Mouse (Mus musculus) limb, embryonic 10.5 days (tissue): ENCODE measurements at regions not wholly inside any gene's neighbourhood (a gene's known extent, or its start where the extent isn't known, plus 50 kb on each side); places are given as distances from the start of the nearest gene placed in this dataset.

Experiments used
- DNase-seq: peaks from one replicate; pipeline ENCODE4 v3.0.0-alpha.2; 2017; ENCODE audit warnings: low spot score
- H3K27ac ChIP-seq: fragments of 300-500 bp; sonication (generic); 2 replicates; pipeline ENCODE4 v1.5.1; 2016; ENCODE audit warnings: mild to moderate bottlenecking
- H3K27me3 ChIP-seq: fragments of 300-500 bp; sonication (generic); 2 replicates; pipeline ENCODE4 v1.6.1; 2016; ENCODE audit warnings: low read depth, mild to moderate bottlenecking; ENCODE audit not compliant: poor library complexity, severe bottlenecking
- H3K36me3 ChIP-seq: fragments of 300-500 bp; sonication (generic); 2 replicates; pipeline ENCODE4 v1.6.1; 2016; ENCODE audit warnings: mild to moderate bottlenecking, moderate library complexity
- H3K4me1 ChIP-seq: fragments of 300-500 bp; sonication (generic); 2 replicates; pipeline ENCODE4 v1.6.1; 2016
- H3K4me3 ChIP-seq: fragments of 300-500 bp; sonication (generic); 2 replicates; pipeline ENCODE4 v1.5.1; 2016; ENCODE audit warnings: mild to moderate bottlenecking, moderate library complexity
- H3K9me3 ChIP-seq: fragments of 300-500 bp; sonication (generic); replicated peaks from 2 replicates; pipeline ENCODE4 v1.6.1; 2016; ENCODE audit warnings: mild to moderate bottlenecking
- WGBS: fragments of 180-500 bp; shearing (Covaris S2); methylation state at CpG from one replicate; pipeline ENCODE4 v1.1.7; 2016; 5-methylcytosine and 5-hydroxymethylcytosine counted together

DNA sequence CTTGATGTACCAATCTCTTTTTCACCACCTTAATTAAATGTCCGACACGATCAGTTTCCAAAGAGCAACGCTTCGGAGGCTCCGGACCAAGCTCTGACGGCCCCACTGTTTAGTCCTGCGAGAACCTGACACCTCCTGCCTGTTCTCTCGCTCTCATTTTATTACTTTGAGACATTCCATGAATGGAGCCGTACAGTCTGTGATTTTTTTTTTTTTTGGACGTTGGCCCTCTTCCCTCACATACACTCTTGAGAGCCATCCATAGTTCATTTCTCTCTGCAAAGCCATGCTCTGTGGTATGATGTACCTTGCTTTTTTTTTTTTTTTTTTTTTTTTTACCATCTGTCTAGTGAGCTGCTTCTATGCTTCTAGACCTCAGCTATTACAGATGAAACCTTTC lies 106.7 kb downstream of the Nxnl2 start:
- H3K9me3 ChIP-seq: no peaks in the 10 kb centered on the region
- peak overlapping the region; percentile 90 for H3K27ac ChIP-seq
- no peaks in the 10 kb centered on the region for H3K36me3 ChIP-seq
- no peak overlapping the region for H3K4me3 ChIP-seq
- no peak for DNase-seq
- 54% methylated on average over 10 of the region's 10 CpGs for WGBS
- H3K4me1 ChIP-seq: peaks cover 77% of the 10 kb centered on the region
- H3K27me3 ChIP-seq: no peaks in the 10 kb centered on the region

DNA sequence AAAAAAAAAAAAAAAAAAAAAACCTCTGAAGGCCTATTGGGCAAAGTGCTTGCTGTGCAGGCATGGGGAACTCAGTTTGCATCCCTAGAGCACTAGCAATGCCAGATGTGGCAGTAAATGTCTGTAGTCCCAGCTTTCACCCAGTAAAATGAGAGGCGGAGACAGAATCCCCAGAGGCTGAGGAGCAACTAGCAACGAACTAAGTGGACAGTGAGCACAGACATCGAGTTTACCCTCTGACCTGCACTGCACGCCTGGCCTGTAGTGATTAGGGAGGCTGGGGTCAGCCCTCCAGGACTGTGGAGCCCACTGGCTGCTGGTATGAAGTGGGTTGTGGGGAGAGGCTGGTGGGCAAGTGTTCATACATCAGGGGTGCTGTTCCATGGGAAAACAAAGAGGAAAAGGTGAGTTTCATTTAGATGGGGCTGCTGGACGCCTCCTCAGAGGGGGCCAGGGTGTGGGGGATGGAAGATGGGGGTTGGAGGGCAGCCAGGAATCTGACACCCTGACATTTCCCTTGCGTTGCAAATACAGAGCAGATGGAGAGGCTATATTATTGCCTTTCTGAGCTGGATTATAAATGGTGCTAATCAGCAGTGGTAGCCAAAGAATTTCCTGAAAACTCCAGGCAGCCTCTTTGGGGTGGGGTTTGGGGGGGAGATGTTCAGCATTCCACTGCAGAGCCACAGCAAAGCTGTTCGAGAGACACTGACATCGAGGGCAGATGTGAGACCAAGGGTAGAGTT lies 109.0 kb downstream of the Nxnl2 start:
- no peaks in the 10 kb centered on the region; the same call in 1 of the 2 replicates for H3K9me3 ChIP-seq
- H3K4me3 ChIP-seq: peak overlapping the region; percentile 33
- H3K27me3 ChIP-seq: no peaks in the 10 kb centered on the region
- peak; percentile 79 for DNase-seq
- H3K36me3 ChIP-seq: 0 out of 2 replicates have a peak, but pooled peaks cover 1% of the 10 kb centered on the region
- peaks cover 72% of the 10 kb centered on the region for H3K4me1 ChIP-seq
- WGBS: 5% methylated on average over 8 of the region's 8 CpGs
- H3K27ac ChIP-seq: peak overlapping the region; percentile 90

DNA sequence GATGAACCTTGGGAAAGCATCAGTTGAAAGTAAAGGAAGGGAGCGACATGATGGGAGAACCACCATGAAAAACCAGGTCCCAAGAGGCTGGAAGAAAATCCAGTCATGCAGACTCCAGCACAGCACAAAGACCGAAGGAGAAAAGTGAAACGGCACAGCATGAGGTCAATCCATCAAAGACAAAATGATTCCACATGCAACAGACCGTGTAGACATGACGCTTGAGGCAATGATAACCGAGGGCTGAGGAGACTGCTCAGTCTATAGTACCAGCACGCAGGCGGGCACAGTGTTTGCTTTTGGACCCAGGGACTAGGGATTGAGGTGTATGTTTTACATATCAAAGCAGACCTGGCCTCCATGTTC lies 109.5 kb downstream of the Nxnl2 start:
- Histone ChIP-seq H3K27me3 (no peaks in the 10 kb centered on the region), H3K4me1 (peaks cover 66% of the 10 kb centered on the region), H3K27ac (peak overlapping the region; percentile 90), H3K36me3 (0 out of 2 replicates have a peak, but pooled peaks cover 2% of the 10 kb centered on the region), H3K9me3 (no peaks in the 10 kb centered on the region; the same call in 1 of the 2 replicates), H3K4me3 (peak overlapping the region; percentile 33; the same call in 1 of the 2 replicates)
- WGBS: 34% methylated on average over 8 of the region's 8 CpGs
- DNase-seq: peak; percentile 68

DNA sequence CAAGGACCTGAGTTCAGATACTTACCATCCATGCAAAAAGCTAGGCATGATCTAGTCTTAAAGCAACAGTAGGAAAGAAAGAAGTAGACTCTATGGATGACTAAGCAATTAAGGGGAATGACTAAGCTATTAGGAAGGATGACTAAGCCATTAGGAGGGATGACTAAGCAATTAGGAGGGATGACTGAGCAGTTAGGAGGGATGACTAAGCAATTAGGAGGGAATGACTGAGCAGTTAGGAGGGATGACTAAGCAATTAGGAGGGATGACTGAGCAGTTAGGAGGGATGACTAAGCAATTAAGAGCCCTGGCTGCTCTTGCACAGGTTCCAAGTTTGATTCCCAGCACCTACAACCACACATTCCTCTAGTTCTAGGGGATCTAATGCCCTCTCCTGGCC lies 113.9 kb downstream of the Nxnl2 start:
- DNase-seq: no peak
- Histone ChIP-seq H3K4me3 (no peak overlapping the region), H3K4me1 (peaks cover 26% of the 10 kb centered on the region), H3K9me3 (no peaks in the 10 kb centered on the region; the same call in 1 of the 2 replicates), H3K36me3 (peaks cover 2% of the 10 kb centered on the region; the same call in 1 of the 2 replicates), H3K27me3 (no peaks in the 10 kb centered on the region), H3K27ac (no peak overlapping the region)

DNA sequence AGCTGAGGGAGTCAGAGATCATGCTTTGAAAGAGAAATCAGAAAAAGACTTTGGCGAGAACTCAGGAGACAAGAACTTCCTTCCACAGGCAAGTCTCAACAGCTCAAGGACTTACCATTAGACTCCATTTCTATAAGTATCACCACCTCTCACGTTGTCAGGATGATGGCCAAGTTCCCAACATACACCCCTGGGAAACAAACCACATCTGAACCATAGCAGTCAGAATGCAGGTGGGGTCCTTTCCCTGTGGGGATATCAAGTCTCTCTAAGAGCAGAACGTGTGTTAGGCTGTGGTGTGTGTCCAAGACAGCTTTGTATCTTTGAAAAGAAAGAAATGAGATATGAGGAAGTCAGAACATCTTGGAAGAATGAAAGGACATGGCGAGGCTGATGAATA lies 118.6 kb downstream of the Nxnl2 start:
- Histone ChIP-seq H3K4me3 (no peak overlapping the region), H3K36me3 (peaks cover 2% of the 10 kb centered on the region; the same call in 1 of the 2 replicates), H3K4me1 (peaks cover 11% of the 10 kb centered on the region), H3K27me3 (no peaks in the 10 kb centered on the region), H3K9me3 (no peaks in the 10 kb centered on the region; the same call in 1 of the 2 replicates), H3K27ac (no peak overlapping the region)
- no peak for DNase-seq
- 79% methylated on average over 4 of the region's 4 CpGs for WGBS

DNA sequence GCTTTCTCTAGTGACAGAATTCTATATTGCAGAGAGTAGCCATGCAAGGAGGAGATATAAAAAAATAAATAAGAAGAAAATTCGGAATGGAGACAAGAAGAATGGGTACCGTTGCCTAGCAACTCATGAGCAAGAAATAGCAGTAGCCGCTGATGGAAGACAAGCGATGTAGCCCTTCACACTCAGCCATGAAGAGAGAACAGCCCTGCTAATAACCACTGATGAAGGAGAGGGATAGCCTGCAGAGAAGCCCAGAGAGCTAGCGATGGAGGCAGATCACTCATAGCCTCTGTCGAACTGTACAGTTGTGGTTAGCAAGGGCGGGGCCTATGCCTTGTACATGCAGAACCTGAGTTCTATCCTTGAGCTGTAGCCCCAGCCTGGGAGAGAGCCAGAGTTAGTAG lies 118.4 kb upstream of the S1pr3 start:
- Histone ChIP-seq H3K27ac (no peak overlapping the region), H3K4me3 (no peak overlapping the region), H3K27me3 (no peaks in the 10 kb centered on the region), H3K4me1 (peaks cover 12% of the 10 kb centered on the region), H3K36me3 (no peaks in the 10 kb centered on the region; the same call in 1 of the 2 replicates), H3K9me3 (no peaks in the 10 kb centered on the region)
- 89% methylated on average over 7 of the region's 7 CpGs for WGBS
- DNase-seq: no peak

DNA sequence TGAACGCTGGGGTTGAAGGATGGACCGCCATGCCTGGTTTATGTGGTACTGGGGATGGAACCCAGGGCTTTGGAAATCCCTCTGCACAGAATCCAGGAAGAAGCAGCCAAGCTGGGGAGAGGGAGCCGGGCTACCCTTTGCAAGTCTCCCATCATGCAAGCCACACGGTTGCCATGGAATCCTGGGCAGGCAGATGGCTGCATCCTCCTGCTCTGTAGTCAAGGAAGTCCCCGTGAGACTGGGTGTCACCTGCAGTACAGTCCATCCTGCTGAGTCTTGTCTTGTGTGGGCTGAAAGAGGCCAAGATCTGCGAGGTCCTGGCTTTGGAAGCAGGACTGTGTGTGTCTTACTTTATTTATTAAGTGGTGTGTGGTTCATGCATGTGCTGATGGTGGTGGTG lies 117.5 kb upstream of the S1pr3 start:
- WGBS: 78% methylated on average over 6 of the region's 6 CpGs
- DNase-seq: no peak

DNA sequence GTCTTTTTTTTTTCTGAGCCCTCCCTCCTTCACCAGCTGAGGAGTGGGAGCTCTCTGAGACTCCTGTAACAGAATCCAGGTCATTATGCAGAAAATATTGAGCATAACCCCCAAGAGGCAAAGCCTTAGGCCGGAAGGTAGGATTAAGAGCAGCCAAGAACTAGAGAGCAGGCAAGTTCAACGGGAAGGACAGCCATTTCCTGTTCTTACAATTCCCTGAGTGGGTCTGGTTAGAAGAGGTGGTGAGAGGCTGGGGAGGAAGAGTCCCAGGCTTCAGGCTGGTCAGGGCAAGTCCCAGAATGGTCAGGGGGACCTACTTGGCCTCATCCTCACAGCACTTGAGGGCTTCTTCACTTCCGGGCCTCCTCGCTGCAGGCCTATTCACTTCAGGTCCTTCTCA lies 115.4 kb upstream of the S1pr3 start:
- Histone ChIP-seq H3K4me3 (no peak overlapping the region), H3K4me1 (peaks cover 34% of the 10 kb centered on the region), H3K36me3 (no peaks in the 10 kb centered on the region; the same call in 1 of the 2 replicates), H3K27ac (peak overlapping the region; percentile 73), H3K27me3 (no peaks in the 10 kb centered on the region), H3K9me3 (no peaks in the 10 kb centered on the region)
- DNase-seq: no peak
- 84% methylated on average over 4 of the region's 4 CpGs for WGBS

More for the DNA sequence above, 117.5 kb upstream of the S1pr3 start:
- Histone ChIP-seq H3K4me1 (peaks cover 21% of the 10 kb centered on the region), H3K9me3 (no peaks in the 10 kb centered on the region), H3K27ac (peak overlapping the region; percentile 19; the same call in 1 of the 2 replicates), H3K27me3 (no peaks in the 10 kb centered on the region), H3K4me3 (no peak overlapping the region), H3K36me3 (no peaks in the 10 kb centered on the region; the same call in 1 of the 2 replicates)

DNA sequence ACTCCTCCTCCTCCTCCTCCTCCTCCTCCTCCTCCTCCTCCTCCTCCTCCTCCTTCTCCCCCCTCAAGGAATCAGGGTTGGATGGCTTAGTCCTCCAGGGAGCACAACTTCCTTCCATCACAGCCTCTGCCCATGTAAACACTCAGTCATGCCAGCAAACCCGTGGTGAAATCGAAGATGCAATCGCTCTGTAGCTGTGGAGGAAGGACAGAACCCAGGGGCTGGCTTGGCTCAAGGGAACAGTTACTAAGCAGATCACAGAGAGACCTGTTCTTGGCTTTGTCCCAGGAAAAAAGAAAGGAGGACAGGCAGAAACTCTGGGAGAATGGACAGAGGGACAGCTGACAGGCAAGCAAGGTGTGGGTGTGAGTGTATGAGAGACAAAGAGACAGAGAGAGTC lies 112.6 kb upstream of the S1pr3 start:
- no peaks in the 10 kb centered on the region for H3K36me3 ChIP-seq
- 72% methylated on average over 3 of the region's 3 CpGs for WGBS
- no peak for DNase-seq

DNA sequence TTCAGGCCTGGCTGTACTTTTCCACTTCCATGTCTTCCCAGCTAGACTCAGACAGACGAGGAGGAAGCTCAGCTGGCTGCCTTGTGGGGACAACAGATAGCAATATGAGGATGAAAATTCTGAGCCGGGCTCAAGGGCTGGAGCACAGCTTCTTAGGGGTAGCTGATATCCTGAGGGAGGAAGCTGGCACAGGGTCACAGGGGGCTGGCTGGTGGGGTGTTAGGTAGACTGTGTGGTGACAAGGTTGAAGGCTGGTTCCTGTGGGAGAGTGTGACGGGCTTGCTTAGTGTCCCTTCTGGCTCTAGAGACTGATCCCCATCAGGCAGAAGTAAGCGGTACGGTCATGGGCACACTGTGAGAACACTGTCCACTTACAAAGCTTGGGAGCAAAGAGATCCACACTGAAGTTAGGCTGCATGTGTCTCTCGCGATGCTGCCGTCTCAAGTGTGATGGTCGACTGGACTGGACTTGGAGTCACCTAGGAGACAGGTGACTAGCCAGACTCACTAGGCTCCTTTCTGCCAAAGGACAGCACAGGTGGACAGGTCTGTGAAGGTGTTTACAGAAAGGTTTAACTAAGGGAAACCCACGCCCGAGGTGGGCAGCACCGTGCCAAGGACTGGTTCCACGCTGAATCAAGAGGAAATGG lies 111.1 kb upstream of the S1pr3 start:
- Histone ChIP-seq H3K4me1 (peaks cover 34% of the 10 kb centered on the region), H3K4me3 (no peak overlapping the region), H3K9me3 (no peaks in the 10 kb centered on the region), H3K27ac (peak overlapping the region; percentile 75), H3K36me3 (no peaks in the 10 kb centered on the region), H3K27me3 (no peaks in the 10 kb centered on the region)
- 92% methylated on average over 13 of the region's 13 CpGs for WGBS
- DNase-seq: no peak

More for the DNA sequence above, 112.6 kb upstream of the S1pr3 start:
- Histone ChIP-seq H3K4me3 (no peak overlapping the region), H3K9me3 (no peaks in the 10 kb centered on the region), H3K27ac (peak overlapping the region; percentile 75; the same call in 1 of the 2 replicates), H3K4me1 (peaks cover 34% of the 10 kb centered on the region), H3K27me3 (no peaks in the 10 kb centered on the region)

DNA sequence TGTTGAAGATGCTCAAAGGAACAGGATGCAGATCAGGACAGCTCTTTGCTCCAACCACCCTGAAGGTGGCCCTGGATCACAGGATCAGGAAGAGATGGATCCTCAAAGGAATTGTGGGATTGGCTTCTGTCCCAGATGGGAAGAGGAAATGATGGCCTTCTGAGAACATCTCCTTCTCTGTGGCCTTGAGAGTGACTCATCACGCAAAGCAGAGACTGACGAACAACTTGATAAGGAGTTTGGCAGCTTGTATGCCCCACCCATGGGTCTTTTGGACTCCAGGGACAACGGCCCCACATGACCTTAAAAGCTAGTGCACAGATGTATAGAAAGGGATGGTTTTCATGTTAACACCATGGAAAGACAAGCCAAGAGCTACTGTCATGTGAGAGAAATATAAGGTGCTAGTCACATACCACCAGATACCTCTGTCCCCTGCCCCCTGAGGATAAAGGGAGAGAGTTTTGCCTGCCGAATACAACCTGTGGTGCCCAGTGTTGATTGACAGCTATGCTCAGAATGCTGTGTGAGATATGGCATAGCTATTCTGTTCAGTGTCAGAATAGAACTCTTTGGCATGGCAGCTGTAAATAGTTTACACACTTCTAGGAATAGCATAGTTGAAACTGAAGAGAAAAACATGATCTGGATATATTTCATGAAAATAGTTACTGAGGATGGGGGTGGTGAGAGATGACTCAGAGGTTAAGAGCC lies 109.2 kb upstream of the S1pr3 start:
- DNase-seq: no peak
- Histone ChIP-seq H3K36me3 (no peaks in the 10 kb centered on the region), H3K27me3 (no peaks in the 10 kb centered on the region), H3K27ac (no peak overlapping the region), H3K4me1 (peaks cover 27% of the 10 kb centered on the region), H3K9me3 (no peaks in the 10 kb centered on the region), H3K4me3 (no peak overlapping the region)
- 88% methylated on average over 4 of the region's 4 CpGs for WGBS

DNA sequence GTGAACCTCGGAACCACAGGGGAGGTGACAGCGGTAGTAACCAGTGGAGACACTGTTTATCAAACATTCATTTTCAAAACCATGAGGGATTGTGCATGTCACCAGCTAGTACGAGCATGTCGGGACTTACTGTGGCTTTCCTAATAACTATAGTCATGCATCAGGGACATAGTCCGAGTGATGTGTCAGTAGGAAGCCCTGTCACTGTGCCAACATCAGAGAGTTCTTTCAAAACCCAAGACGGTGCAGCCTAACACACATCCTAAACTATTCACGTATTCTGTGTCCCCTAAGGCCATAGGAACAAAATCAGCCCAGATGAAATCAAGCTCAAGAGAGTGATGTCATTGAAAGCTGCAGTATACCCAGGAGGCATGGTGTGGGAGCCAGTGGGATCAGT lies 107.0 kb upstream of the S1pr3 start:
- Histone ChIP-seq H3K9me3 (no peaks in the 10 kb centered on the region), H3K36me3 (no peaks in the 10 kb centered on the region), H3K27ac (no peak overlapping the region), H3K4me3 (no peak overlapping the region), H3K4me1 (peaks cover 25% of the 10 kb centered on the region), H3K27me3 (no peaks in the 10 kb centered on the region)
- DNase-seq: no peak
- 92% methylated on average over 7 of the region's 7 CpGs for WGBS

DNA sequence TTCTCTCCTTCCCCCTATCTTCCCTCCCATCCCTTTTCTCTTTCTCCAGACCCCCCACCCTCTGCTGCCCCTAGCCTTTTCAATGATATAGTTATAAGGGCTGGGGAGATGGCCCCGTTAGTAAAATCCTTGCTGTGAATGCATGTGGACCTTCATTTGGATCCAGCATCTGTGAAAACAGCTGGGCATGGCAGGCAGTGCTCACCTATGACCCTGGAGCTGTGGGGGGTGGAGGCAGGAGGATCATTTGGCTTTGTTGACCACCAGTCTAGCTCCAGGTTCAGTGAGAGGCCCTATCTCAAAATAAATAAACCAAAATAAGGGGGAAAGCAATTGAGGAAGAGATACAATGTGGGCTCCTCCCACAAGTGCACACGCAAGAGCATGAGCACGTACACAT lies 105.3 kb upstream of the S1pr3 start:
- Histone ChIP-seq H3K27me3 (no peaks in the 10 kb centered on the region), H3K4me1 (peaks cover 21% of the 10 kb centered on the region), H3K9me3 (no peaks in the 10 kb centered on the region), H3K36me3 (no peaks in the 10 kb centered on the region), H3K4me3 (no peak overlapping the region), H3K27ac (0 out of 2 replicates have a peak overlapping the region, but pooled peaks have one; percentile 12)
- 77% methylated on average over 3 of the region's 3 CpGs for WGBS
- DNase-seq: no peak
